Mouse (Mus musculus) ES-Bruce4 (cell line): ENCODE results near the gene Bud13.

ENCODE experiments used
- CTCF ChIP-seq: IDR thresholded peaks from one replicate; pipeline ENCODE4 v1.8.1; 2011; ENCODE audit warnings: low read depth, low read length
- EP300 ChIP-seq: IDR thresholded peaks from 2 replicates; pipeline ENCODE4 v1.6.1; 2011; ENCODE audit warnings: low read depth, low read length; ENCODE audit not compliant: insufficient read depth
- POLR2A ChIP-seq: IDR thresholded peaks from one replicate; pipeline ENCODE4 v1.8.1; 2011; ENCODE audit warnings: low read length; ENCODE audit not compliant: insufficient read depth

- no peak for TF ChIP-seq POLR2A
- TF ChIP-seq CTCF, result peak; percentile 29
- TF ChIP-seq EP300, result no peak
These were observed 32.1 kb downstream of the Bud13 start for GRCm38 (mm10) chr9:46314921-46315320.
